Mouse (Mus musculus) hindbrain, embryonic 16.5 days (tissue): ENCODE data around the gene Prkrip1. TPM values are rescaled to one million over a fixed set of nuclear protein-coding genes. Genes with fewer than 3 reads are reported as not detected.
"Not testable (repeated sequence)": the region's sequence is repeated elsewhere in the genome, so short reads cannot be mapped to it uniquely, and the experiment has no call there.

Experiments
- ATAC-seq: fragments of 200-750 bp; cut with Nextera tagmentation; 2 replicates; pipeline ENCODE4 v1.8.0; 2017; ENCODE audit warnings: moderate TSS enrichment, moderate library complexity
- H3K27ac ChIP-seq: fragments of 300-500 bp; sonication (generic); 2 replicates; pipeline ENCODE4 v1.5.1; 2014; ENCODE audit warnings: low read depth, mild to moderate bottlenecking, control low read depth, low read length, moderate library complexity
- H3K27me3 ChIP-seq: fragments of 300-500 bp; sonication (generic); replicated peaks from 2 replicates; pipeline ENCODE4 v1.6.1; 2014; ENCODE audit warnings: low read length; ENCODE audit not compliant: control insufficient read depth, insufficient read depth
- H3K36me3 ChIP-seq: fragments of 300-500 bp; sonication (generic); 2 replicates; pipeline ENCODE4 v1.6.1; 2014; ENCODE audit warnings: mild to moderate bottlenecking, low read length, moderate library complexity, mixed read lengths; ENCODE audit not compliant: control insufficient read depth, insufficient read depth
- H3K4me1 ChIP-seq: fragments of 300-500 bp; sonication (generic); 2 replicates; pipeline ENCODE4 v1.6.1; 2014; ENCODE audit warnings: low read depth, low read length; ENCODE audit not compliant: control insufficient read depth, insufficient read depth
- H3K4me2 ChIP-seq: fragments of 300-500 bp; sonication (generic); 2 replicates; pipeline ENCODE4 v1.6.1; 2014; ENCODE audit warnings: mild to moderate bottlenecking, low read length, control low read depth, moderate library complexity
- H3K4me3 ChIP-seq: fragments of 300-500 bp; sonication (generic); 2 replicates; pipeline ENCODE4 v1.5.1; 2014; ENCODE audit warnings: mild to moderate bottlenecking, low read length, control low read depth, moderate library complexity
- H3K9ac ChIP-seq: fragments of 300-500 bp; sonication (generic); 2 replicates; pipeline ENCODE4 v1.6.1; 2014; ENCODE audit warnings: low read depth, mild to moderate bottlenecking, control low read depth, low read length, moderate library complexity
- H3K9me3 ChIP-seq: fragments of 300-500 bp; sonication (generic); 2 replicates; pipeline ENCODE4 v1.6.1; 2014; ENCODE audit warnings: mild to moderate bottlenecking, low read length, moderate library complexity; ENCODE audit not compliant: control insufficient read depth
- WGBS: fragments of 180-500 bp; shearing (Covaris S2); extraction: QIAGEN DNeasy Blood & Tissue Kit; methylation state at CpG from one replicate; pipeline ENCODE4 v1.1.7; 2014; 5-methylcytosine and 5-hydroxymethylcytosine counted together
- polyA plus RNA-seq: library from polyadenylated mRNA; unstranded; fragments of >200 nt; fragmentation: Nextera tagmentation; extraction: Ambion mirVana; gene quantifications from 2 replicates; pipeline ENCODE4 v1.2.1, GENCODE M21; 2015

The Prkrip1 gene
- polyA plus RNA-seq, 1 experiment from 2014 or later, result 63.1 TPM

GRCm38 (mm10) chr5:136169626-136170511, 28.9 kb downstream of the Prkrip1 start:
- H3K36me3 ChIP-seq, result peaks cover 3% of the 10 kb centered on the region; the same call in 1 of the 2 replicates
- ATAC-seq, result no peak; the same call in 1 of the 2 replicates
- 10% methylated on average over 14 of the region's 15 CpGs for WGBS
- peak overlapping the region; percentile 83 for H3K9ac ChIP-seq
- peak overlapping the region; percentile 87 for H3K27ac ChIP-seq
- peak overlapping the region; percentile 90 for H3K4me2 ChIP-seq
- H3K9me3 ChIP-seq, result no peaks in the 10 kb centered on the region; the same call in 1 of the 2 replicates
- H3K4me3 ChIP-seq, result peak overlapping the region; percentile 70
- no peaks in the 10 kb centered on the region for H3K27me3 ChIP-seq
- peaks cover 24% of the 10 kb centered on the region for H3K4me1 ChIP-seq

- Histone ChIP-seq H3K27me3 (no peaks in the 10 kb centered on the region), H3K4me2 (no peak overlapping the region), H3K36me3 (peaks cover 3% of the 10 kb centered on the region; the same call in 1 of the 2 replicates), H3K4me1 (peaks cover 18% of the 10 kb centered on the region), H3K4me3 (no peak overlapping the region), H3K9me3 (no peaks in the 10 kb centered on the region; the same call in 1 of the 2 replicates), H3K27ac (no peak overlapping the region), H3K9ac (no peak overlapping the region)
- 95% methylated on average over 3 of the region's 3 CpGs for WGBS
- ATAC-seq, result no peak
Measured at GRCm38 (mm10) chr5:136168071-136168470, 30.7 kb downstream of the Prkrip1 start.

GRCm38 (mm10) chr5:136167296-136167695, 31.5 kb downstream of the Prkrip1 start:
- 93% methylated on average over 4 of the region's 4 CpGs for WGBS
- no peak for ATAC-seq

GRCm38 (mm10) chr5:136165246-136165645, 33.5 kb downstream of the Prkrip1 start:
- no peak for ATAC-seq
- Histone ChIP-seq H3K4me3 (no peak overlapping the region), H3K36me3 (peaks cover 3% of the 10 kb centered on the region; the same call in 1 of the 2 replicates), H3K9ac (no peak overlapping the region), H3K27me3 (no peaks in the 10 kb centered on the region), H3K4me2 (no peak overlapping the region), H3K4me1 (peaks cover 5% of the 10 kb centered on the region), H3K27ac (peak overlapping the region; percentile 32; the same call in 1 of the 2 replicates), H3K9me3 (no peaks in the 10 kb centered on the region; the same call in 1 of the 2 replicates)
- 66% methylated on average over 8 of the region's 8 CpGs for WGBS

More at GRCm38 (mm10) chr5:136167296-136167695, 31.5 kb downstream of the Prkrip1 start:
- H3K27ac ChIP-seq, result no peak overlapping the region
- H3K9ac ChIP-seq, result no peak overlapping the region
- no peak overlapping the region for H3K4me2 ChIP-seq
- H3K4me3 ChIP-seq, result no peak overlapping the region
- H3K9me3 ChIP-seq, result no peaks in the 10 kb centered on the region; the same call in 1 of the 2 replicates
- H3K4me1 ChIP-seq, result peaks cover 18% of the 10 kb centered on the region
- peaks cover 3% of the 10 kb centered on the region; the same call in 1 of the 2 replicates for H3K36me3 ChIP-seq
- H3K27me3 ChIP-seq, result no peaks in the 10 kb centered on the region

- Histone ChIP-seq H3K27ac (no peak overlapping the region), H3K4me3 (no peak overlapping the region), H3K4me2 (no peak overlapping the region), H3K9ac (no peak overlapping the region), H3K4me1 (no peaks in the 10 kb centered on the region), H3K36me3 (peaks cover 3% of the 10 kb centered on the region; the same call in 1 of the 2 replicates), H3K27me3 (no peaks in the 10 kb centered on the region), H3K9me3 (no peaks in the 10 kb centered on the region; the same call in 1 of the 2 replicates)
- ATAC-seq, result peak; percentile 57; the same call in 1 of the 2 replicates
- WGBS, result 62% methylated on average over 11 of the region's 11 CpGs
Measured at GRCm38 (mm10) chr5:136163807-136164474, 34.8 kb downstream of the Prkrip1 start.

GRCm38 (mm10) chr5:136160084-136160483, 38.7 kb downstream of the Prkrip1 start:
- WGBS, result 86% methylated on average over 11 of the region's 12 CpGs
- H3K36me3 ChIP-seq, H3K4me3 ChIP-seq, ATAC-seq, H3K9ac ChIP-seq, H3K27me3 ChIP-seq, H3K4me1 ChIP-seq, H3K9me3 ChIP-seq, H3K4me2 ChIP-seq, H3K27ac ChIP-seq: not testable (repeated sequence)

- no peaks in the 10 kb centered on the region for H3K4me1 ChIP-seq
- no peaks in the 10 kb centered on the region; the same call in 1 of the 2 replicates for H3K36me3 ChIP-seq
- no peaks in the 10 kb centered on the region for H3K27me3 ChIP-seq
- no peak overlapping the region for H3K4me2 ChIP-seq
- ATAC-seq, result no peak
- no peak overlapping the region for H3K9ac ChIP-seq
- WGBS, result 76% methylated on average over 5 of the region's 5 CpGs
- H3K4me3 ChIP-seq, result no peak overlapping the region
- no peaks in the 10 kb centered on the region for H3K9me3 ChIP-seq
- no peak overlapping the region for H3K27ac ChIP-seq
Measured at GRCm38 (mm10) chr5:136155399-136155798, 43.4 kb downstream of the Prkrip1 start.

GRCm38 (mm10) chr5:136152365-136152764, 46.4 kb downstream of the Prkrip1 start:
- no peak overlapping the region for H3K27ac ChIP-seq
- H3K4me1 ChIP-seq, result no peaks in the 10 kb centered on the region
- no peak overlapping the region for H3K4me2 ChIP-seq
- H3K36me3 ChIP-seq, result no peaks in the 10 kb centered on the region; the same call in 1 of the 2 replicates
- ATAC-seq, result no peak
- no peaks in the 10 kb centered on the region for H3K27me3 ChIP-seq
- H3K9me3 ChIP-seq, result no peaks in the 10 kb centered on the region
- no peak overlapping the region for H3K4me3 ChIP-seq
- WGBS, result 76% methylated on average over 8 of the region's 8 CpGs
- H3K9ac ChIP-seq, result no peak overlapping the region

- H3K27ac ChIP-seq, H3K4me1 ChIP-seq, H3K4me3 ChIP-seq, H3K27me3 ChIP-seq, H3K4me2 ChIP-seq, H3K9ac ChIP-seq, H3K36me3 ChIP-seq, H3K9me3 ChIP-seq: not testable (repeated sequence)
- WGBS, result 76% methylated on average over 5 of the region's 5 CpGs
- peak; percentile 52; the same call in 1 of the 2 replicates for ATAC-seq
Measured at GRCm38 (mm10) chr5:136149134-136149576, 49.6 kb downstream of the Prkrip1 start.
